Mouse (Mus musculus): Measurements from ENCODE around the gene Nxn. TPM values are rescaled to one million over a fixed set of nuclear protein-coding genes. Genes with fewer than 3 reads are reported as not detected.
A peak's percentile ranks its signal among the peaks of the same experiment; 100 is the strongest.

Nxn gene
- polyA plus RNA-seq, 1 experiment: 2.0 TPM

GRCm38 (mm10) chr11:76361422-76361821 is 37.5 kb downstream of the Nxn start:
- peaks cover 20% of the 10 kb centered on the region for H3K4me1 ChIP-seq (ENCODE audit: control insufficient read depth, insufficient read depth, insufficient read length, low read length)
- no peak overlapping the region for H3K4me3 ChIP-seq (ENCODE audit: insufficient read depth, low read depth, low read length)
- no peak overlapping the region for H3K27ac ChIP-seq (replicated peaks; ENCODE audit: low read depth, low read length)

GRCm38 (mm10) chr11:76360255-76360654 is 38.7 kb downstream of the Nxn start:
- Histone ChIP-seq H3K4me1 (ENCODE audit: control insufficient read depth, insufficient read depth, insufficient read length, low read length) (peaks cover 20% of the 10 kb centered on the region), H3K27ac (replicated peaks; ENCODE audit: low read depth, low read length) (no peak overlapping the region), H3K4me3 (ENCODE audit: insufficient read depth, low read depth, low read length) (no peak overlapping the region)

- Histone ChIP-seq H3K4me1 (ENCODE audit: control insufficient read depth, insufficient read depth, insufficient read length, low read length) (peaks cover 16% of the 10 kb centered on the region), H3K27ac (replicated peaks; ENCODE audit: low read depth, low read length) (no peak overlapping the region), H3K4me3 (ENCODE audit: insufficient read depth, low read depth, low read length) (no peak overlapping the region)
Measured at GRCm38 (mm10) chr11:76358628-76359320, 40.2 kb downstream of the Nxn start.

DNA sequence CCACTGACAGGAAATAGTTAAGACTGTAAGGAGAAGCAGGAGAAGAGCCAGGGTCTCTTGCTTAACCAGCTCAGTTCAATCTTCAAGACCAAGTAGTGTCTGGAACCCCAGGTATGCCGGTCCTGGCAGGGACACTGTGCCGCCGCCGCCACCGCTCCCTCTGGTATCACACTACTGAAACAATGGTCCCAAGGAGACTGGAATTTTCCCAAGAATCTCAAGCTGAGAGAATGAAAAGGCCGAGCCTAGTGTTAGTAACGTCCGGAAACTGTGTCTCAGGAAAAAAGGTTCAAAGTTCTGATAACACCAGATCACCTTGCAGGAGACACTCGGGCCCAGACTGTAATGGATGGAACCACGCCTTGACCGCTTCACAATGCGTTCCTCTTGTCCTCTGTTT is 41.5 kb downstream of the Nxn start:
- Histone ChIP-seq H3K4me1 (ENCODE audit: control insufficient read depth, insufficient read depth, insufficient read length, low read length) (peaks cover 12% of the 10 kb centered on the region), H3K27ac (replicated peaks; ENCODE audit: low read depth, low read length) (peak overlapping the region; percentile 75), H3K4me3 (ENCODE audit: insufficient read depth, low read depth, low read length) (no peak overlapping the region)

GRCm38 (mm10) chr11:76356091-76356490 is 42.8 kb downstream of the Nxn start:
- Histone ChIP-seq H3K27ac (replicated peaks; ENCODE audit: low read depth, low read length) (no peak overlapping the region), H3K4me3 (ENCODE audit: insufficient read depth, low read depth, low read length) (no peak overlapping the region), H3K4me1 (ENCODE audit: control insufficient read depth, insufficient read depth, insufficient read length, low read length) (peaks cover 7% of the 10 kb centered on the region; the same call in 1 of the 2 replicates)

GRCm38 (mm10) chr11:76355425-76355824 is 43.5 kb downstream of the Nxn start:
- Histone ChIP-seq H3K4me3 (ENCODE audit: insufficient read depth, low read depth, low read length) (no peak overlapping the region), H3K4me1 (ENCODE audit: control insufficient read depth, insufficient read depth, insufficient read length, low read length) (peaks cover 7% of the 10 kb centered on the region; the same call in 1 of the 2 replicates), H3K27ac (replicated peaks; ENCODE audit: low read depth, low read length) (no peak overlapping the region)

- Histone ChIP-seq H3K27ac (replicated peaks; ENCODE audit: low read depth, low read length) (no peak overlapping the region), H3K4me3 (ENCODE audit: insufficient read depth, low read depth, low read length) (no peak overlapping the region)
Measured at GRCm38 (mm10) chr11:76352861-76353558, 45.9 kb downstream of the Nxn start.

DNA sequence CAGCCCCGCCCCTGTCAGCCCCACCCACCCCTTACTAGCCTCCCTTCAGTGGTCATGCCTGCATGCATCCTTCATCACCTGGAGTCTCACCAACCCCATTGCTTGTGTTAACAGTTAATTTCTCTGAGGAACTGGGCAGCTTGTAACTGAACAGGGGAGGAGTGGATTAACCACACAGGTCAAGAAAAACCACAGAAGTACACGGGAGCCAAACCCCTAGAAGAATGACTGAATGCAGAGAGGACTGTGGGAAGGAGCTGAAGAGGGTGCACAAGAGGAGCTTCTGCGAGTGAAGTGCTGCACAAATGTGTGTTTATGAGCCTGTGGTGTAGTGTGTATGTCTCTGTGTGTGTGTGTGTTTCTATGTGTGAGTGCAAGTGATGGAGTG is 47.3 kb downstream of the Nxn start:
- no peak overlapping the region for H3K27ac ChIP-seq (replicated peaks; ENCODE audit: low read depth, low read length)
- H3K4me3 ChIP-seq (ENCODE audit: insufficient read depth, low read depth, low read length): no peak overlapping the region
- H3K4me1 ChIP-seq (ENCODE audit: control insufficient read depth, insufficient read depth, insufficient read length, low read length): no peaks in the 10 kb centered on the region

More at GRCm38 (mm10) chr11:76352861-76353558, 45.9 kb downstream of the Nxn start:
- peaks cover 4% of the 10 kb centered on the region; the same call in 1 of the 2 replicates for H3K4me1 ChIP-seq (ENCODE audit: control insufficient read depth, insufficient read depth, insufficient read length, low read length)

GRCm38 (mm10) chr11:76350931-76351623 is 47.9 kb downstream of the Nxn start:
- H3K4me3 ChIP-seq (ENCODE audit: insufficient read depth, low read depth, low read length): no peak overlapping the region
- no peak overlapping the region for H3K27ac ChIP-seq (replicated peaks; ENCODE audit: low read depth, low read length)
- no peaks in the 10 kb centered on the region for H3K4me1 ChIP-seq (ENCODE audit: control insufficient read depth, insufficient read depth, insufficient read length, low read length)

DNA sequence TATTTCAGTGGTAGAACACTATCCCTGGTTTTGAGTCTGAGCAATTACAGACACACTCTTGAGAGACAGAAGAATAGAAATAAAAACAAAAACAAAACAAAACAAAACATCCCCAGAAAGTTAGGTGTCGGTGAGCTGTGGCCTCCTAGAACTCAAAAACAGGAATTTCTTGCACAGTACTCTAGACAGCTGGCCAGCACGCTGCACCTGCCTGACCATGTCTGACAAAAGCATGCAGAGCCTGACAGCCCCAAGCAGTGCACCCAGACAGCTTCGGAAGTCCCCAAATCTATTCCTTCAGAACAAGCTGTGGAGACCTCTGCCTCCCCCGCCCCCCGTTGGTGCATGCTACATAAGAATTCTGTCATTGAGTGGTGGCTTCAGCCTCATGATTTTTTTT is 49.1 kb downstream of the Nxn start:
- H3K27ac ChIP-seq (replicated peaks; ENCODE audit: low read depth, low read length): no peak overlapping the region

DNA sequence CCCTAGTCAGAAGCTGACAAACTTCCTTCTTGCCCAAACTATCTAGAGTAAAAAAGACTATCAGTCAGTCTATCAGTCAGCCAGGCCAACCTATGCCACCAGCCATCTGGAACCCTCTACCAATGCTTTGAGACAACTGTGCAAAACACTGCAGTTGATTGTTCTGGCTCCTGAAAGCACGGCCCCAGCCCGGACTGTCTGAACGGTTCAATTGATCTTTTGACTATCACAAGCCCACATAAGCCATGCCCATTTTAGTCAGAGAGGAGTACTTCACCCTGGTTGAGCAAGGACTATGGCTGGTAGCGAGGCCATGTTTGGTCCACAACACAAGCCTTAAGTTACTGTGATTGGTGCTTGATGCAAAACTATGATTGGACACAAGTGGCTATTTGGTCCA is 51.4 kb downstream of the Nxn start:
- H3K4me3 ChIP-seq (ENCODE audit: insufficient read depth, low read depth, low read length): no peak overlapping the region
- no peak overlapping the region for H3K27ac ChIP-seq (replicated peaks; ENCODE audit: low read depth, low read length)
- H3K4me1 ChIP-seq (ENCODE audit: control insufficient read depth, insufficient read depth, insufficient read length, low read length): 0 out of 2 replicates have a peak, but pooled peaks cover 2% of the 10 kb centered on the region

More for the DNA sequence above, 49.1 kb downstream of the Nxn start:
- Histone ChIP-seq H3K4me1 (ENCODE audit: control insufficient read depth, insufficient read depth, insufficient read length, low read length) (no peaks in the 10 kb centered on the region), H3K4me3 (ENCODE audit: insufficient read depth, low read depth, low read length) (no peak overlapping the region)

GRCm38 (mm10) chr11:76343031-76343430 is 55.9 kb downstream of the Nxn start:
- H3K4me3 ChIP-seq (ENCODE audit: insufficient read depth, low read depth, low read length): no peak overlapping the region
- no peak overlapping the region for H3K27ac ChIP-seq (replicated peaks; ENCODE audit: low read depth, low read length)
- H3K4me1 ChIP-seq (ENCODE audit: control insufficient read depth, insufficient read depth, insufficient read length, low read length): peaks cover 8% of the 10 kb centered on the region; the same call in 1 of the 2 replicates

GRCm38 (mm10) chr11:76341884-76342645 is 56.9 kb downstream of the Nxn start:
- no peak overlapping the region for H3K27ac ChIP-seq (replicated peaks; ENCODE audit: low read depth, low read length)
- no peak overlapping the region for H3K4me3 ChIP-seq (ENCODE audit: insufficient read depth, low read depth, low read length)
- H3K4me1 ChIP-seq (ENCODE audit: control insufficient read depth, insufficient read depth, insufficient read length, low read length): peaks cover 8% of the 10 kb centered on the region; the same call in 1 of the 2 replicates

GRCm38 (mm10) chr11:76341163-76341562 is 57.8 kb downstream of the Nxn start:
- Histone ChIP-seq H3K27ac (replicated peaks; ENCODE audit: low read depth, low read length) (no peak overlapping the region), H3K4me3 (ENCODE audit: insufficient read depth, low read depth, low read length) (0 out of 2 replicates have a peak overlapping the region, but pooled peaks have one; percentile 9), H3K4me1 (ENCODE audit: control insufficient read depth, insufficient read depth, insufficient read length, low read length) (peaks cover 8% of the 10 kb centered on the region; the same call in 1 of the 2 replicates)

DNA sequence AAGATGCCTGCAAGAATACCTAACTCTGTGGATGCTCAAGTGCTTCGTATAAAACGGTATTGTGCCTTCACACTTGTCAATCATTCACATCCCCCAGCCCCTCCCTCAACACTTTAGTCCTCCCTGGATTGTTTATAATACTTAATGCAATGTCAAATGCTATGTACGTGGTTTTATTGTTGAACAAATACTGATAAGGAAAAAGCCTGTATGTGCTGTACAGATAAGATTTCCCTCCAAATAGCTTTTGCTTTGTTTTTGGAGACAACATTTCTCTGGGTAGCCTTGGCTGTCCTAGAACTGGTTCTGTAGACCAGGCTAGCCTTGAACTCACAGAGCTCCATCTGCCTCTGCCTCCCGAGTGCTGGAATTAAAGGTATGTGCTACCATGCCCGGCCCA is 59.1 kb downstream of the Nxn start:
- Histone ChIP-seq H3K4me1 (ENCODE audit: control insufficient read depth, insufficient read depth, insufficient read length, low read length) (peaks cover 8% of the 10 kb centered on the region; the same call in 1 of the 2 replicates), H3K27ac (replicated peaks; ENCODE audit: low read depth, low read length) (no peak overlapping the region), H3K4me3 (ENCODE audit: insufficient read depth, low read depth, low read length) (no peak overlapping the region)
